Mouse (Mus musculus): ENCODE results near the gene Sgca. TPM values are rescaled to one million over a fixed set of nuclear protein-coding genes. Genes with fewer than 3 reads are reported as not detected.

The Sgca gene
- polyA plus RNA-seq, 1 experiment from 2014 or later = 0.69 TPM

- WGBS = 3% methylated on average over 8 of the region's 8 CpGs
- H3K27me3 ChIP-seq = no peaks in the 10 kb centered on the region
- peaks cover 22% of the 10 kb centered on the region for H3K4me1 ChIP-seq
- H3K9ac ChIP-seq = no peak overlapping the region
- 0 out of 2 replicates have a peak overlapping the region, but pooled peaks have one; percentile 3 for H3K4me3 ChIP-seq
- ATAC-seq (ENCODE audit: borderline replicate concordance, extremely low read depth, low FRiP score, low TSS enrichment) = peak; percentile 53
- peak overlapping the region; percentile 29 for H3K4me2 ChIP-seq
- no peaks in the 10 kb centered on the region for H3K9me3 ChIP-seq
- peak overlapping the region; percentile 81 for H3K27ac ChIP-seq
- H3K36me3 ChIP-seq = peaks cover 74% of the 10 kb centered on the region
These were observed 24.9 kb upstream of the Sgca start for GRCm38 (mm10) chr11:95001058-95001457.

GRCm38 (mm10) chr11:95000548-95000947, 24.4 kb upstream of the Sgca start:
- Histone ChIP-seq H3K9ac (no peak overlapping the region), H3K4me1 (peaks cover 24% of the 10 kb centered on the region)

GRCm38 (mm10) chr11:95000128-95000527, 24.0 kb upstream of the Sgca start:
- Histone ChIP-seq H3K9me3 (no peaks in the 10 kb centered on the region), H3K36me3 (peaks cover 70% of the 10 kb centered on the region), H3K27ac (peak overlapping the region; percentile 81), H3K4me3 (no peak overlapping the region), H3K4me1 (peaks cover 29% of the 10 kb centered on the region), H3K27me3 (no peaks in the 10 kb centered on the region), H3K9ac (no peak overlapping the region), H3K4me2 (no peak overlapping the region)
- 63% methylated on average over 8 of the region's 8 CpGs for WGBS
- no peak for ATAC-seq (ENCODE audit: borderline replicate concordance, extremely low read depth, low FRiP score, low TSS enrichment)

More at GRCm38 (mm10) chr11:95000548-95000947, 24.4 kb upstream of the Sgca start:
- ATAC-seq (ENCODE audit: borderline replicate concordance, extremely low read depth, low FRiP score, low TSS enrichment) = peak; percentile 10; the same call in 1 of the 2 replicates
- H3K4me2 ChIP-seq = peak overlapping the region; percentile 29
- H3K27ac ChIP-seq = peak overlapping the region; percentile 81
- H3K9me3 ChIP-seq = no peaks in the 10 kb centered on the region
- 18% methylated on average over 4 of the region's 4 CpGs for WGBS
- H3K4me3 ChIP-seq = 0 out of 2 replicates have a peak overlapping the region, but pooled peaks have one; percentile 3
- H3K27me3 ChIP-seq = no peaks in the 10 kb centered on the region
- peaks cover 74% of the 10 kb centered on the region for H3K36me3 ChIP-seq

- 66% methylated on average over 16 of the region's 16 CpGs for WGBS
- no peak for ATAC-seq (ENCODE audit: borderline replicate concordance, extremely low read depth, low FRiP score, low TSS enrichment)
- no peaks in the 10 kb centered on the region for H3K9me3 ChIP-seq
- H3K4me3 ChIP-seq = no peak overlapping the region
- no peaks in the 10 kb centered on the region for H3K27me3 ChIP-seq
- H3K27ac ChIP-seq = no peak overlapping the region
- H3K9ac ChIP-seq = no peak overlapping the region
- peaks cover 49% of the 10 kb centered on the region for H3K4me1 ChIP-seq
- peaks cover 56% of the 10 kb centered on the region for H3K36me3 ChIP-seq
- no peak overlapping the region for H3K4me2 ChIP-seq
These were observed 22.0 kb upstream of the Sgca start for GRCm38 (mm10) chr11:94998041-94998531.

GRCm38 (mm10) chr11:94997596-94997995, 21.5 kb upstream of the Sgca start:
- Histone ChIP-seq H3K9ac (no peak overlapping the region), H3K4me3 (no peak overlapping the region), H3K36me3 (peaks cover 51% of the 10 kb centered on the region), H3K4me1 (peaks cover 54% of the 10 kb centered on the region), H3K27ac (no peak overlapping the region), H3K4me2 (no peak overlapping the region), H3K9me3 (no peaks in the 10 kb centered on the region), H3K27me3 (no peaks in the 10 kb centered on the region)
- 46% methylated on average over 5 of the region's 5 CpGs for WGBS
- ATAC-seq (ENCODE audit: borderline replicate concordance, extremely low read depth, low FRiP score, low TSS enrichment) = peak; percentile 11; the same call in 1 of the 2 replicates

GRCm38 (mm10) chr11:94996984-94997383, 20.9 kb upstream of the Sgca start:
- ATAC-seq (ENCODE audit: borderline replicate concordance, extremely low read depth, low FRiP score, low TSS enrichment) = no peak
- H3K9me3 ChIP-seq = no peaks in the 10 kb centered on the region
- no peak overlapping the region for H3K27ac ChIP-seq
- no peak overlapping the region for H3K4me3 ChIP-seq
- H3K9ac ChIP-seq = no peak overlapping the region
- H3K4me2 ChIP-seq = no peak overlapping the region
- no peaks in the 10 kb centered on the region for H3K27me3 ChIP-seq
- 89% methylated on average over 6 of the region's 6 CpGs for WGBS
- H3K36me3 ChIP-seq = peaks cover 45% of the 10 kb centered on the region
- H3K4me1 ChIP-seq = peaks cover 60% of the 10 kb centered on the region

GRCm38 (mm10) chr11:94996101-94996500, 20.0 kb upstream of the Sgca start:
- Histone ChIP-seq H3K9ac (no peak overlapping the region), H3K27ac (no peak overlapping the region), H3K4me3 (no peak overlapping the region), H3K36me3 (peaks cover 37% of the 10 kb centered on the region), H3K4me1 (peaks cover 60% of the 10 kb centered on the region), H3K27me3 (no peaks in the 10 kb centered on the region), H3K9me3 (no peaks in the 10 kb centered on the region), H3K4me2 (0 out of 2 replicates have a peak overlapping the region, but pooled peaks have one; percentile 91)
- WGBS = 79% methylated on average over 8 of the region's 8 CpGs
- ATAC-seq (ENCODE audit: borderline replicate concordance, extremely low read depth, low FRiP score, low TSS enrichment) = no peak

GRCm38 (mm10) chr11:94994947-94995772, 19.0 kb upstream of the Sgca start:
- Histone ChIP-seq H3K4me2 (peak overlapping the region; percentile 91), H3K4me1 (peaks cover 57% of the 10 kb centered on the region), H3K27me3 (no peaks in the 10 kb centered on the region), H3K27ac (no peak overlapping the region), H3K9ac (peak overlapping the region; percentile 68), H3K9me3 (no peaks in the 10 kb centered on the region), H3K4me3 (peak overlapping the region; percentile 69), H3K36me3 (peaks cover 37% of the 10 kb centered on the region)
- ATAC-seq (ENCODE audit: borderline replicate concordance, extremely low read depth, low FRiP score, low TSS enrichment) = no peak
- WGBS = 73% methylated on average over 11 of the region's 11 CpGs

- WGBS = 29% methylated on average over 10 of the region's 10 CpGs
- Histone ChIP-seq H3K4me2 (peak overlapping the region; percentile 91), H3K4me1 (peaks cover 62% of the 10 kb centered on the region), H3K4me3 (peak overlapping the region; percentile 69), H3K27ac (peak overlapping the region; percentile 94; the same call in 1 of the 2 replicates), H3K9me3 (no peaks in the 10 kb centered on the region), H3K36me3 (peaks cover 33% of the 10 kb centered on the region), H3K27me3 (no peaks in the 10 kb centered on the region), H3K9ac (peak overlapping the region; percentile 68)
- ATAC-seq (ENCODE audit: borderline replicate concordance, extremely low read depth, low FRiP score, low TSS enrichment) = no peak
These were observed 18.2 kb upstream of the Sgca start for GRCm38 (mm10) chr11:94994208-94994814.

GRCm38 (mm10) chr11:94992754-94993606, 16.9 kb upstream of the Sgca start:
- WGBS = under 1% methylated on average over 22 of the region's 22 CpGs
- no peak for ATAC-seq (ENCODE audit: borderline replicate concordance, extremely low read depth, low FRiP score, low TSS enrichment)
- H3K4me2 ChIP-seq = peak overlapping the region; percentile 91
- H3K9me3 ChIP-seq = no peaks in the 10 kb centered on the region
- H3K4me1 ChIP-seq = peaks cover 70% of the 10 kb centered on the region
- H3K9ac ChIP-seq = peak overlapping the region; percentile 68
- H3K4me3 ChIP-seq = peak overlapping the region; percentile 69
- H3K27me3 ChIP-seq = no peaks in the 10 kb centered on the region
- peak overlapping the region; percentile 94 for H3K27ac ChIP-seq
- H3K36me3 ChIP-seq = peaks cover 20% of the 10 kb centered on the region

GRCm38 (mm10) chr11:94992480-94992753, 16.3 kb upstream of the Sgca start:
- H3K27ac ChIP-seq = peak overlapping the region; percentile 94
- peak overlapping the region; percentile 68 for H3K9ac ChIP-seq
- no peaks in the 10 kb centered on the region for H3K9me3 ChIP-seq
- ATAC-seq (ENCODE audit: borderline replicate concordance, extremely low read depth, low FRiP score, low TSS enrichment) = no peak
- H3K4me1 ChIP-seq = peaks cover 73% of the 10 kb centered on the region
- no peaks in the 10 kb centered on the region for H3K27me3 ChIP-seq
- H3K4me3 ChIP-seq = peak overlapping the region; percentile 69
- H3K4me2 ChIP-seq = peak overlapping the region; percentile 91
- under 1% methylated on average over 20 of the region's 20 CpGs for WGBS
- H3K36me3 ChIP-seq = peaks cover 14% of the 10 kb centered on the region

Data from lung, embryonic 15.5 days (tissue).